Mouse (Mus musculus) cerebellum, adult 18-20 months (tissue): Measurements from ENCODE around the gene Epop.
"Not testable (repeated sequence)": the region's sequence is repeated elsewhere in the genome, so short reads cannot be mapped to it uniquely, and the experiment has no call there.

Experiments
- DNase-seq, 2 experiments: peaks; one replicate each; pipeline ENCODE4 v3.0.0; 2021

Gene Epop

GRCm38 (mm10) chr11:97660734-97661647, 31.5 kb upstream of the Epop start:
- no peak for DNase-seq

- peak; percentile 88 to 89 for DNase-seq
Observed at GRCm38 (mm10) chr11:97659990-97660714, 30.6 kb upstream of the Epop start.

DNA sequence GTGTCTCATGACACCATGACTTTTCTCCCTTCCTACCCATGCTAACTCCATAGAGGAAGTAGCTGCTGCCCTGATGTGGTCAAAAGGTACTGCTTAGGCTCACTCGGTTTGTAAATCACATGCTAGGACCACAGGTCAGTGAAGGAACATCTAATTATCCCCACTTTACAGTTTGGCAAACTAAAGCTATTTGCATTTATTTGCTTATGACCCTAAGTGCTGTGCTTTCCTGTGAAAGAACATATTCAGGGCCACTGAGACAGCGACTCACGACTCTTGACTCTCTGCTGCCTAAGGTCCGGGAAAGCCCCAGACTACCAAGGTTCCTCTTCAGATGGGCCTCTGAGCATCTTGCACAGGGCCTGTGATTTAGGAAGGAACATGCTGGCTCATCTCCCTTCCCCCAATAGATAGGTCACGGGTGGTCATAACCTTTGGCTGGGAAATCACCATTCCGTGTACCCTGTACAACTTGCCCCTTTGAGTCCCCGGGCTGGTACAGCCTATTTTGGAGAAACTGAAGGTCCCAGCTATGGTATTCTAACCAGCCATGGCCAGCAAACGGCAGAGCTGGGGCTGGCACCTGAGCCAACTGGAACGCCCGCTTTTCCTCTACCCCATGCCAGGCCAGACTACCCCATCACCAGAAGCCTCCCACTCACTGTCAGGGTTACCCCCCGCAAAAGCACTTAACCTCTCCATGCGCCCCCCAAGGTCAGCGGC, 29.9 kb upstream of the Epop start:
- DNase-seq: peak in 1 of 2 experiments; percentile 6

DNA sequence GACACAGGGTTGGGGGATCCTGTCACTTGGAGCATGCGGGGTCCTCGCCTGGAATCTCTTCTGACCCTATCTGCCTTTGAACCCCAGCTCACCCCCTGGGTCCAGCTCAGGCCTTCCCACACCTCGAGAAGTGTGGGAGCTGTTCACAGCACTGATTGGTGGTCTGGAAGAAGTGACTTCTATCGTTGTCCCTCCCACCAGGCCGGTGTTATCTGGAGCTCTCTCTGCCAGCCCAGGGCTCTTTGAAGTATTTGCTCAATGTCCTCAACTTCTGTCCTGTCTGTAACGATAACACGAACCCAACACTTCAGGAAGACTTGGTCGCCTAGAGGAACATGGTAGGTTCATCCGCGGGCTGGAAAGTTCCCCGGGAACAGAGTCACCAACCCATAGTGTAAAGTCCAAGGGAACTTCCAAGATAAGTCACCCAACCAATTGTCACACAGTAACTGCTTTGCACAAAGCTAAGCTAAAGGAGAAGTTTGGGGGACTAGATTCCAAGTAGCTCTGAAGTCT, 29.3 kb upstream of the Epop start:
- peak in 1 of 2 experiments; percentile 10 for DNase-seq

GRCm38 (mm10) chr11:97657967-97658366, 28.5 kb upstream of the Epop start:
- not testable (repeated sequence) for DNase-seq

DNA sequence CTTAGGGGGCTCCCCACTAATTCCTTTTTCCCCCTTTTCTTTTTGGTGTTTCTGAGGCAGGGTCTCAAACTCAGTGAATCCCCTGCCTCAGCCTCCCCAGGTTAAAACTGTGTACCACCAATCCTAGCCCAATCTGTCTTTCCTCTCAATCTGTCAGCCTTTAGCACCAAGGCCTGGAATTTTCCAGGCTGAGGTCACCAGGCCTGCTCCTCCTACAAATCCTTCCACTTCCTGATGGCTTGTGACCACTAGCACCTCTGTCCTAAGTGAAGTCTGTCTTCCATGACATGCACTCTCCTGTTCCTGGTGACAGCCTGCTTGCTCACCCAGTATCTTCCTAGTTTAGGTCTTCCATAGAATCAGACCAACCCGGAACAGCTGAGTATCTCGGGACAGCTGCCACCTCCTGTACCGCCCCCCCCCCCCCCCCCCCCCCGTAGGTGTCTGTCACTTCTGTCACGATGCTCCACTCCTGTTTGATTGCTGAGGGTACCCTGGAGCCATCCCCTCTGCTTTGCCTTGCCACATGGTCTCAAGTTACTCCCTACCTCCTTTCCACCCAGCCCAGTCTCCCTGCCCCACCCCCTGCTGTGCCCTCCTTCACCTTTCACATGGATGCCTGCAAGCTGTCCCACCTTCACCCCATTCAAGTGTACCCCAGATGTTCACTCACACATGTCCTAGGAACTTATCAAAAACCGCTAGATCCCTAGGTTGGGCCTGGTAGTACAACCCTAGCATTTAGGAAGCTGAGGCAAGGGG, 27.9 kb upstream of the Epop start:
- DNase-seq: peak; percentile 1 to 25

DNA sequence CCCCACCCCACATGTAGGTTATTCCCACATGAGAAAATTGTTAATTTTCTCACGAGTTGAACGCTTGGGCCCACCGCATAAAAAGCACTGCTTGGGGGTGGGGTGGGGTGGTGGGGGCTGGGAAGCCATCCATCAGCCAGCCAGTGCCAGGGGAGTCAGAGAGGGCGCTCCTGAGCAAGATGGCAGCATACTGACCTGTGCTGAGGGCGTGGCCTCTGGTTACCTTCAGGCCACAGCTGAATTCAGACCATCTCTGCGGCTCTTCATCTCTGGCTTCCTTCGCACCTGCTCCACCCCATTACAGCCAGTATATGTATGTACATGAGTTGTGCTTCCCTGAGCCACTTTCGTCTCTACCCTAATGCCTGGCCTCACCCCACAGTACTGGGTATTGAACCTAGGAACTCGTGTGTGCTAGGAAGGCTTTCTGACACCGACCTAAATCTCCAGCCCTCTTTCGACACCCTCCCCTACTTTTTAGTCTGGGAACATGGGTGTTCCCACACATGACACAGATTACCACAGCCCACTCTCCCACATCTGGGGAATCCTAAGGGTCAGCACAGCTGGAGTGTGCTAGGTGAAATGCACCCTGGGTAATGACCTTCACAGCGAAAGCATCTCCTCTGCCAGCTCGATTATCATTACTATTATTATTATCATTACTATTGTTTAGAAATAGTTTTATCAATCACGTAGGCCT, 26.9 kb upstream of the Epop start:
- peak in 1 of 2 experiments; percentile 13 for DNase-seq

DNA sequence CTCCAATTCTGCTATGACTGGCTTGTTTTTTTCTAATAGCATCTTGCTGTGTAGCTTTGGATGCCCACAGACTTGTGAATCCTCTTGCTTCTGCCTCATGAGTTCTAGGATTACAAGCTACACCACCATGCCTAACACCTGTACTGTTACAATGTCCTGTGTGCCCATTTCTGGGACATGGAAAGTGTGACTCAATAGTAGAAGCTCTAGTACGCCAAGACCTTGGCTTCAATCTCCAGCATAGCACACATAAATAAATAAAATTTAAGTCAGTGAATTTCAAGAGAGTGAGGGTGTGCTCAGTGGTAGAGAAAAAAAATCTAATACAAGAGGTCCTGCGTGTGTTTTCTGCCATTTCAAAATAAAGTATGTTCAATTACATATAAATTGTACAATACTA, 24.7 kb upstream of the Epop start:
- DNase-seq: no peak

DNA sequence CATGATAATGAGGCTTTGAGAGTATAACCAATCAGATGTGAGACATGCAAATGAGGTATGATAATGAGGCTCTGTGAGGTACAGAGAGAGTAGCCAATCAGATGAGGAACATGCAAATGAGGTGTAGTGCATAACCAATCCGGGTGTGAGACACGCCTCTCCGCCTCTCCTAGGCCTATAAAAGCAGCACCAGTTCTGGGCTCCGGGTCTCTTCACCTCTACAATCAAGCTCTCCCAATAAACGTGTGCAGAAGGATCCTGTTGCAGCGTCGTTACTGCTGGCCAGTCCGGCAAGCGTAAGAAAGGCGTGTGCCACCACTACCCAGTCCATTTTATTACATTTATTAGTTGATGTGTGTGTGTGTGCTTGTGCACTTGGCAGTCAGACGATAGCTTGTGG, 23.9 kb upstream of the Epop start:
- DNase-seq: not testable (repeated sequence)

DNA sequence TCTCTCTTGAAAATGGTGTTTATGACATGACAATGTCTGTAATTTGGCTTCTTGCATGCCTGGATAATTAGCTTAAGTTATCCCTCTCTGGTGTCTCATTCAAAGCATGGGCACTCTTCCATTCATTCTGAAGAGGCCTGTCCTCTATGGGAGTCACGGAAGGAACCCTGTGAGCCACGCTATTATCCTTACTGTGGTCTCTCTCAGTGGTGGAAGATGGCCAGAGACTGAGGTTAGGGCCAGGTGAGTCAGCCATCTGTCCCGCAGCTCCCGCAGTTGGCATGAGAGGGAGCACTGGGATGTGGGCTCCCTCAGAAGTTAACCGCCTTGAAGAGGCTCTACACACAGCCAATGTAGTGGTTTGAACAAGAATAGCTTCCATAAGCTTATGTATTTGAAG, 20.8 kb upstream of the Epop start:
- DNase-seq: peak; percentile 64 to 71

DNA sequence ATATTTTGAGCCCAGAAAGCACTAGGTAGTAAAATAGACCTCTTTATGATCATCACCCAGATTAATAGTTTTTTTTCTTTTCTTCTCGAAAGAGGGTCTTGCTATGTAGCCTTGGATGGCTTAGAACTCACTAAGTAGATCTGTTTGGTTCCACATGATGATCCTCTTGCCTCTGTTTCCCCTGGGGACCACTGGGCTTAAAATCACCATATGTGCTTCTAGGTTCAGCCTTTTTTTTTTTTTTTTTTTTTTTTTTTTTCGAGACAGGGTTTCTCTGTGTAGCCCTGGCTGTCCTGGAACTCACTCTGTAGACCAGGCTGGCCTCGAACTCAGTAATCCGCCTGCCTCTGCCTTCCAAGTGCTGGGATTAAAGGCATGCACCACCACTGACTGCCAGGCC, 19.0 kb upstream of the Epop start:
- DNase-seq: not testable (repeated sequence)

GRCm38 (mm10) chr11:97644834-97645233, 15.3 kb upstream of the Epop start:
- peak; percentile 80 to 82 for DNase-seq

DNA sequence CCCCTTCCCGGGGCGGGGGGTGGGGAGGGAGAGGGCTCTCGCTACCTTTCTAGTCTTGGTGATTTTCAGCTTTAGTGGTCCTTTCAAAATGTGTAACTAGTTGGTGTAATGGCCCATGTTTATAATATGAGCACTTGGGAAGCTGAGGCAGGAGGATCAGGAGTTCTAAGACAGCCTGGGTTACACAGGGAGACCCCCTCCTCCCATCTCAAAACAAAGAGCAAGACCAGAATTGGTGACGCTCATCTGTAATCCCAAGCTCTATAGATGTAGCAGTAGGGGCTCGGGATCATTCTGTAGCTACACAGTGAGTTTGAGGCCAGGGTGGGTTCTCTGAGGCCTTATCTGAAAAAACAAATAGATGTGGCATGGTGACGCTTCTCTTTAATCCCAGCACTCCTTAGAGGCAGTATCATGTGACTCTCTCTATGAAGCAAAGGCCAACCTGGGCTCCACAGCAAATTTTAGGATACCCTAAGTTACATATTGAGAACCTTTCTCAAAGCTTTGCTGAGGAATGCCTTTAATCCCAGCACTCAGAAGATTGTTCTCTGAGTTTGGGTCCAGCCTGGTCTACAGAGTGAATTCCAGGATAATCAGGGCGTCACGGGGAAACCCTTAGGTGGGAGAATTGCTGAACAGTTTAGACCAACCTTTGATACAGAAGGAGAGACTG, 14.0 kb upstream of the Epop start:
- no peak for DNase-seq

- no peak for DNase-seq
Observed at GRCm38 (mm10) chr11:97642746-97643145, 13.2 kb upstream of the Epop start.

DNA sequence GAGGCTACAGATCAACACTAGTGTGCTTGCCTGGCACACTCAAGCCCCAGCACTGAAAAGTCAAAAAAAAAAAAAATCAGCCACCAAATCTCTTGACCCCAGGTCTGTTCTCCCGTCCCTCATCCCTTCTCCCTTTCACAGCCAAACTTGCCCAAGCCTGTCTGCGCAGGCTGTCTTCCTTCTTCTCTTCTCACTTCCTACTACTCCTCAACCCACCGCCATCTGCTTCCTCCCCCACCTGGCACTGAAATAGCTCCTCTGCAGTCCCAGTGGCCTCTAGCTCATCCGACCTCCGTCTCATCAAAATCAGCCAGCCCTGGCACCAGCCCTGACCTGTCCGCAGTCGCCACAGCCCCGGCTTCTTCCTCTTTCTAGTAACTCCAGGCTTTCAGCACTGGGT, 12.2 kb upstream of the Epop start:
- DNase-seq: no peak

GRCm38 (mm10) chr11:97635468-97636019, 6.0 kb upstream of the Epop start:
- DNase-seq: no peak

DNA sequence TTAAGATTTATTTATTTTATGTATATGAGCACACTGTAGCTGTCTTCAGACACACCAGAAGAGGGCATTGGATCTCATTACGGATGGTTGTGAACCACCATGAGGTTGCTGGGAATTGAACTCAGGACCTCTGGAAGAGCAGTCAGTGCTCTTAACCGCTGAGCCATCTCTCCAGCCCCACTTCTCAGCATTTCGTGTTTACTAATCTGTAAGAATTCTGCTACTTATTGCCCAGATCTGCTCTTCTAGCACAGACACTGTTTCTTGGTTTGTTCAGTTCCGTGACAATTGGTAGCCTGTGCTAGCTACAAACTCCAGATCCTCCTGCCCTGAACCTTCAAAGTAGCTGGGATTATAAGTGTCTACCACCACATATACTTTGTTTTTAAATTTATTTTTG, 2.9 kb upstream of the Epop start:
- DNase-seq: not testable (repeated sequence)

- DNase-seq: peak; percentile 78 to 84
Observed at GRCm38 (mm10) chr11:97631938-97632337, 2.4 kb upstream of the Epop start.

DNA sequence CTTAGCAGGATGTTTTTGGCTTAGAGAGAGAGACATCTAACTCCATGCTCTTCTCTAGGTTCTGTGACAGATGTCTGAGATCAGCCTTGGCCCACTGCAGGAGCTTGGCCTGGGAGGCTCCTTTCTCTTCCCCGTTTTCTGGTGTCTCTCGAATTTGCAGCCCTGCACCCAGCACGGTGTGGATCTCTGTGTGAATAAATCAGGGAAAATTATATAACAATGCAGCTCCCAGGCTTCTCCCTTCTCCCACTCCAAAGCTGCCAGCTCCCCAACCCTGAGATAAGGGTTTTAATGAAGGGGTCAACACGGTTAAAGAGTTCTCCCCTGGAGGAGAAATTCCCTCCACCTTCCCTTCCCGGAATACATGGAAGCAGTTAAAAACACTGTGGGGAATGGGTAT, 2.0 kb upstream of the Epop start:
- no peak for DNase-seq

GRCm38 (mm10) chr11:97631046-97631445, 1.5 kb upstream of the Epop start:
- DNase-seq: no peak
